Mouse (Mus musculus) heart, postnatal 0 days (tissue): ENCODE measurements around the gene Tiam1. TPM values are rescaled to one million over a fixed set of nuclear protein-coding genes. Genes with fewer than 3 reads are reported as not detected.
A peak's percentile ranks its signal among the peaks of the same experiment; 100 is the strongest.

Experiments used
- ATAC-seq: fragments of 200-750 bp; cut with Nextera tagmentation; 2 replicates; pipeline ENCODE4 v1.8.0; 2017; ENCODE audit warnings: low read depth, moderate number of reproducible peaks, moderate library complexity; ENCODE audit not compliant: insufficient read depth
- DNase-seq: peaks from one replicate; pipeline ENCODE4 v3.0.0-alpha.2; 2016; ENCODE audit warnings: low spot score
- H3K27ac ChIP-seq: fragments of 300-500 bp; sonication (generic); 2 replicates; pipeline ENCODE4 v1.5.1; 2014; ENCODE audit warnings: low read depth, mild to moderate bottlenecking
- H3K27me3 ChIP-seq: fragments of 300-500 bp; sonication (generic); 2 replicates; pipeline ENCODE4 v1.6.1; 2014; ENCODE audit warnings: low read length, mixed read lengths; ENCODE audit not compliant: control insufficient read depth, insufficient read depth
- H3K36me3 ChIP-seq: fragments of 300-500 bp; sonication (generic); replicated peaks from 2 replicates; pipeline ENCODE4 v1.6.1; 2014; ENCODE audit warnings: low read length, mixed read lengths; ENCODE audit not compliant: control insufficient read depth, insufficient read depth
- H3K4me1 ChIP-seq: fragments of 300-500 bp; sonication (generic); 2 replicates; pipeline ENCODE4 v1.6.1; 2014; ENCODE audit warnings: antibody characterized with exemption; ENCODE audit not compliant: control insufficient read depth, insufficient read depth
- H3K4me2 ChIP-seq: fragments of 300-500 bp; sonication (generic); 2 replicates; pipeline ENCODE4 v1.6.1; 2014; ENCODE audit warnings: low read depth, mild to moderate bottlenecking, low read length, moderate library complexity
- H3K4me3 ChIP-seq: fragments of 300-500 bp; sonication (generic); 2 replicates; pipeline ENCODE4 v1.5.1; 2014; ENCODE audit warnings: low read depth, low read length
- H3K9ac ChIP-seq: fragments of 300-500 bp; sonication (generic); replicated peaks from 2 replicates; pipeline ENCODE4 v1.6.1; 2014; ENCODE audit warnings: low read depth, low read length, mixed read lengths
- H3K9me3 ChIP-seq: fragments of 300-500 bp; sonication (generic); replicated peaks from 2 replicates; pipeline ENCODE4 v1.6.1; 2016; ENCODE audit warnings: low read length; ENCODE audit not compliant: control insufficient read depth
- CTCF ChIP-seq: IDR thresholded peaks from 2 replicates; pipeline ENCODE4 v1.5.1; 2016; ENCODE audit warnings: antibody characterized with exemption, control low read depth, low read depth
- EP300 ChIP-seq: IDR thresholded peaks from 2 replicates; pipeline ENCODE4 v1.6.1; 2016; ENCODE audit warnings: antibody characterized with exemption, low read depth
- WGBS: fragments of 180-500 bp; shearing (Covaris S2); extraction: QIAGEN DNeasy Blood & Tissue Kit; methylation state at CpG from one replicate; pipeline ENCODE4 v1.1.7; 2014; 5-methylcytosine and 5-hydroxymethylcytosine counted together
- polyA plus RNA-seq: library from polyadenylated mRNA; unstranded; fragments of >200 nt; fragmentation: Nextera tagmentation; extraction: Ambion mirVana; gene quantifications from 2 replicates; pipeline ENCODE4 v1.2.1, GENCODE M21; 2015
- total RNA-seq: library from RNA; depleted of rRNA; stranded (reverse); fragments of >200 nt; gene quantifications from 2 replicates; pipeline ENCODE4 v1.2.3, GENCODE M21; 2014; ENCODE audit warnings: low replicate concordance

The Tiam1 gene
- total and polyA plus RNA-seq, 2 experiments from 2014 or later: 2.6 to 3.6 TPM

- Histone ChIP-seq H3K4me2 (no peak overlapping the region), H3K4me1 (no peaks in the 10 kb centered on the region), H3K9ac (no peak overlapping the region), H3K36me3 (no peaks in the 10 kb centered on the region), H3K4me3 (no peak overlapping the region), H3K9me3 (0 out of 2 replicates have a peak, but pooled peaks cover 3% of the 10 kb centered on the region), H3K27ac (no peak overlapping the region), H3K27me3 (0 out of 2 replicates have a peak, but pooled peaks cover 7% of the 10 kb centered on the region)
- DNase-seq (no peak), ATAC-seq (no peak)
- no peak for TF ChIP-seq EP300
- no peak for TF ChIP-seq CTCF
- WGBS: 81% methylated on average over 19 of the region's 19 CpGs
These were observed 294.6 kb downstream of the Tiam1 start for GRCm38 (mm10) chr16:89848651-89849597.

- no peak for DNase-seq
- Histone ChIP-seq H3K9me3 (0 out of 2 replicates have a peak, but pooled peaks cover 3% of the 10 kb centered on the region), H3K4me2 (no peak overlapping the region), H3K27me3 (0 out of 2 replicates have a peak, but pooled peaks cover 9% of the 10 kb centered on the region), H3K4me3 (no peak overlapping the region), H3K9ac (no peak overlapping the region), H3K36me3 (no peaks in the 10 kb centered on the region), H3K4me1 (no peaks in the 10 kb centered on the region), H3K27ac (no peak overlapping the region)
- no peak for ATAC-seq
- TF ChIP-seq CTCF: no peak
- TF ChIP-seq EP300: no peak
- WGBS: 88% methylated on average over 3 of the region's 3 CpGs
These were observed 295.4 kb downstream of the Tiam1 start for GRCm38 (mm10) chr16:89848179-89848578.

GRCm38 (mm10) chr16:89845461-89845860, 298.1 kb downstream of the Tiam1 start:
- no peak overlapping the region for H3K4me2 ChIP-seq
- no peak overlapping the region for H3K27ac ChIP-seq
- ATAC-seq (no peak), DNase-seq (no peak)
- WGBS: 81% methylated on average over 8 of the region's 8 CpGs
- no peaks in the 10 kb centered on the region for H3K36me3 ChIP-seq
- H3K4me3 ChIP-seq: no peak overlapping the region
- peaks cover 12% of the 10 kb centered on the region; the same call in 1 of the 2 replicates for H3K27me3 ChIP-seq
- no peak for TF ChIP-seq EP300
- TF ChIP-seq CTCF: no peak
- no peaks in the 10 kb centered on the region for H3K4me1 ChIP-seq
- 0 out of 2 replicates have a peak, but pooled peaks cover 3% of the 10 kb centered on the region for H3K9me3 ChIP-seq
- no peak overlapping the region for H3K9ac ChIP-seq

GRCm38 (mm10) chr16:89844580-89844979, 299.0 kb downstream of the Tiam1 start:
- Histone ChIP-seq H3K27me3 (peaks cover 12% of the 10 kb centered on the region; the same call in 1 of the 2 replicates), H3K4me2 (no peak overlapping the region), H3K27ac (no peak overlapping the region), H3K36me3 (no peaks in the 10 kb centered on the region), H3K4me3 (no peak overlapping the region), H3K9me3 (0 out of 2 replicates have a peak, but pooled peaks cover 3% of the 10 kb centered on the region), H3K4me1 (no peaks in the 10 kb centered on the region), H3K9ac (no peak overlapping the region)
- TF ChIP-seq EP300 (no peak), CTCF (peak; percentile 89)
- ATAC-seq (peak; percentile 78; the same call in 1 of the 2 replicates), DNase-seq (peak; percentile 61)
- 37% methylated on average over 5 of the region's 5 CpGs for WGBS

GRCm38 (mm10) chr16:89841894-89842293, 301.7 kb downstream of the Tiam1 start:
- H3K27me3 ChIP-seq: peaks cover 12% of the 10 kb centered on the region; the same call in 1 of the 2 replicates
- TF ChIP-seq EP300 (no peak), CTCF (no peak)
- no peak overlapping the region for H3K4me2 ChIP-seq
- no peaks in the 10 kb centered on the region for H3K9me3 ChIP-seq
- 56% methylated on average over 6 of the region's 6 CpGs for WGBS
- no peaks in the 10 kb centered on the region for H3K36me3 ChIP-seq
- ATAC-seq (no peak), DNase-seq (no peak)
- no peak overlapping the region for H3K27ac ChIP-seq
- H3K9ac ChIP-seq: no peak overlapping the region
- H3K4me1 ChIP-seq: no peaks in the 10 kb centered on the region
- H3K4me3 ChIP-seq: no peak overlapping the region
